Mouse (Mus musculus): ENCODE measurements at regions not wholly inside any gene's neighbourhood (a gene's known extent, or its start where the extent isn't known, plus 50 kb on each side); places are given as distances from the start of the nearest gene placed in this dataset.

DNA sequence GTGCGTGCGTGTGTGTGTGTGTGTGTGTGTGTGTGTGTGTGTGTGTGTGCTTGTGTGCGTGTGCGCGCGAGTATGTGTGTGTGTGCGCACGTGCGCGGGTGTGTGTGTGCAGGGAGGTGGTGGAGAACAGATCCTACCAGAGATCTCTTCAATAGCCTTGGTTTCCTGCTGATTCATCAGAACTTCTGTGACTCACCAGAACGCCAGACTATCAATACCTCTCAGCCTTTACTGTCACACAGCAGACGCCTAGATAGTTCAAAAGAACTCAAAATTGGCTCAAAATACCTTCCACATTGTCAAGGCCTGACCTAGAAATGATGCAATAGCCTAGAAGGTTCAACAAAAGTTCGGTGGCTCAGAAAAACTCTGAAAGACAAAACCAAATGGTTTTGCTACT lies 66.8 kb upstream of the C2cd4b start:
- intact Hi-C loops (cut with DNase I): no loop called here

DNA sequence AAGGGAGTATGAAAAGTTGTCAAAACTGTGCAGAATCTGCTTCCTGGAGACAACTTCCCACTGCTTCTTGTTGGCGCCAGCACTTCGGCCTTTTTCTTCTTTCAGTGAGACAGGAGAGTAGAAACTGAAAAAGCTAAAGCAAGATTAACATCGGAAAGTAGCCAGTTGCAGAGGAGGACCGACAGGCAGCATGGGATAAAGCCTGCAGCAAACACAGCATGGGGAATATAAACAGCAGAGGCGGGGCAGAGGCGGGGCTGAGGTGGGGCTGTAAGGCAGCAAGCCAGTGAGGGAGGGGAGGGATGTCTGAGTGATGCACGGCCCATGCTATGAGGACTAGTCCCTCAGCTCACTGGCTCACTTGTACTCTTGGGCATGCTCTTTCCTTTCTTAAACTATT lies 65.5 kb upstream of the C2cd4b start:
- DNase-seq: peak; percentile 25 to 40
- intact Hi-C loops (cut with DNase I): no loop called here

More for the DNA sequence above, 66.8 kb upstream of the C2cd4b start:
- DNase-seq: no peak

DNA sequence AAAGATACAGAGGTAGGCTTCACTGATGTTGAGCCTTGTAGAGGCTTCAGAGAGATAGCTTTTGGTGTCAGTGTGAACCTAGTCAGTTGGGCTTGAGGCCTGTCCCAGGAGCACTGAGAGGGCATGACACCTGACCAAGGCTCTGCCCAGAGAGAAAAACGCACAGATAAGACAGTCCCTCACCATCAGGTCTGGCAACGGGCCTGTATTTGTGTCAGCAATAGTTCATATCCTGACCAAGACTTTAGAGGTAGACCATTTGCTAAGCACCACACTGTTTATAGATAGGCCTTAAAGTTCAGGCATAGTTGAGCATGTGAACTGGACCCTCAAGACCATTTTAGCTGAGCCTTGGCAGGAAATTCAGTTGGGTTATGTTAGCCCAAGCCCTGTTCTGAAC lies 60.4 kb upstream of the C2cd4b start:
- no peak for DNase-seq
- intact Hi-C loops (cut with DNase I): no loop called here

DNA sequence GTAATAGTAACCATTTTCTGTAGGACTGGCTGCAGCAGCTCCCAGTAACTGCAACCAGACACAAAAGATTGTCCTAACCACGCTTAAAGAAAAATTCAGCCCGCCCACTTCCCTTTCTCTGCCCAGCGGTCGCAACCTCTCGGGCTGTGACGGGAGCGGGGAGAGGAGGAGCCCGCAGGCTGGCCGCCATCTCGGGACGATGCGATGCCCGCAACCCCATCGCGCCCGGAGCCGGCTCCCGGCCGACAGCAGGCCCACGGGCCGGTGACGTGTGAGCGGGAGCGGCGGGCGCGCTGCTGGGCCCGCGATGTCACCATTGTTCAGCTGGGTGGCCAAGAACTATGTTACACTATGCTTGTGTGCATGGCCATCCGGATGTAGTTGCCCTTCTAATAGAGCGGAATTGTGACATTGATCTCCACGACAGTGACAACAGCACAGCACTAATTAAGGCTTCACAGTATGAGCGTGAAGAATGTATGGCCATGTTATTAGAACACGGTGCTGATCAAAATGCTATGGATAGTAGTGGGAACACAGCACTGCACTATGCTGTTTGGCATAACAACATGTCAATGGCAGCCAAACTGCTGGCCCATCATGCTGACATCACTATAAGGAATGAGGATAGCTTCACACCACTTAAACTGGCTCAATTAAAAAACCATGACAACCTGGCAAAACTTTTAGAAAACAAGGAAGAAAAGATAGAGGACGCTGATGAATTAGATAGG lies 59.2 kb upstream of the C2cd4b start:
- intact Hi-C loops (cut with DNase I): no loop called here
- DNase-seq: peak; percentile 53 to 66

DNA sequence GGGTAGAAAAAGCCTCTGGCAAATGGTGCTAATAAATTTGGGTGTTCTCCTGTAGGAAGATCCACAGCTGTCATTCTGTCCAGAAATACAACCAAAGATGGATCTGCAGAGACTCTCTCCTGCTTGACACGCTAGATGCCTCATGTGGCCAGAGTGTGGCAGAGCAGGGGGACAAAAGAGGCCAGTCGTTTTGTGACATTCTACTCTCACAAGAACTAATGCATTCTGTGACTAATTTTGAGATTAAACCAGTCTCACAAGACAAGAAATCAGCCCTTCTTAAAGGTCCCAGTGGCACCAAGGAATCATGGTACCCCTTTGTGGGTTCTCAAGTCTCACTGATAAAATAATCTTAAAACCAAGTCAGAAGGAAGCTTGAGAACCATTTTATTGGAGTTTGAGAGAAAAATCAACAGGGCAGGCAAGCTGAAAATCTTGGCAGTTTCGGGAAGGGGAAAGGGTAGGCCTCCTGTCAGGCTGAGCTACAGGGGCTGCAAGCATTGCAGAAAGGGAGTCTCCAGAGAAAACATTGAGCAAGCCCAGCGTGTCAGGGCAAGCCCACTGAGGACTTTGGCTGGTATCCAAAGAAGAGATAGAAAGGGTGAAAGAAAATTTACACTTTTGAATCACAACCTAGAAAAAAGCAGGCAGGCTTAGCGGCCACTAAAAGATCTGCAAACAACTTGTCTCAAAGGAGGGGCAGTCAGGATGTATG lies 50.8 kb upstream of the C2cd4b start:
- intact Hi-C loops (cut with DNase I): no loop called here
- DNase-seq: no peak

All from heart, postnatal 10 days (tissue).